Mouse (Mus musculus) G1E (cell line): ENCODE measurements around the gene Drap1.

Experiments used
- CTCF ChIP-seq: IDR thresholded peaks from 2 replicates; pipeline ENCODE4 v1.5.1; 2012; ENCODE audit warnings: low read depth, low read length, inconsistent platforms, mixed read lengths
- GATA1 ChIP-seq: IDR thresholded peaks from 2 replicates; pipeline ENCODE4 v1.6.1; 2012; ENCODE audit warnings: borderline replicate concordance, low read length, inconsistent platforms, mixed read lengths
- GATA2 ChIP-seq: IDR thresholded peaks from 2 replicates; pipeline ENCODE4 v1.6.1; 2012; ENCODE audit warnings: low read depth, low read length, inconsistent platforms, borderline replicate concordance
- POLR2AphosphoS5 ChIP-seq: IDR thresholded peaks from 2 replicates; pipeline ENCODE4 v1.6.1; 2012; ENCODE audit warnings: low read depth, low read length, inconsistent platforms; ENCODE audit not compliant: insufficient replicate concordance

DNA sequence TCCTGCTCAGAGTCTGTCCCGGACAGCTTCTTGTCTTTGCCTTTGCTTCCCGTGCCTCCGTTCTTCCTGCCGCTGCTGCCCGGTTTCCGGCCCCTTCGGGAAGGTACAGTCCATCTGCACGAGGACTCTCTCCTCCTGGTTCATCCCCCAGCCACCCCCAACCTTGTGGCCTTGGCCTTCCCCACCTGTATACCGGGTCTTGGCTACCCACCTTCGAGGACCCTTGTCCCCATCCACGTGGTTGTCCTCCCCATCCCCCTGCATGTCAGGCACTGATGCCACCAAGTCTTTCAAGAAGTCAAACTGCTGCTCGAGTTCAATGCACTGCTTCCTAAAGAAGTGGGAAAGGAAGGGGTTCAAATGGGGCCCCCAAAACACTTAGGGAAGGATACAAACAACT, 1.2 kb downstream of the Drap1 start:
- TF ChIP-seq GATA1 = no peak
- no peak for TF ChIP-seq CTCF
- TF ChIP-seq POLR2AphosphoS5 = no peak
- TF ChIP-seq GATA2 = no peak
